Mouse (Mus musculus) heart, adult 2 months (tissue): ENCODE measurements around the gene Plcb4. TPM values are rescaled to one million over a fixed set of nuclear protein-coding genes. Genes with fewer than 3 reads are reported as not detected.
A peak's percentile ranks its signal among the peaks of the same experiment; 100 is the strongest.

Experiments used
- DNase-seq, 2 experiments: peaks; one replicate each; pipeline ENCODE4 v3.0.0; 2021
- H3K27ac ChIP-seq: fragments of 200-600 bp; 2 replicates; pipeline ENCODE4 v1.8.1; 2022
- H3K27me3 ChIP-seq: fragments of 200-500 bp; 2 replicates; pipeline ENCODE4 v1.6.1; 2012; ENCODE audit warnings: mild to moderate bottlenecking, low read length, inconsistent platforms, mixed read lengths; ENCODE audit not compliant: control insufficient read depth, insufficient read depth
- H3K36me3 ChIP-seq: fragments of 200-500 bp; 2 replicates; pipeline ENCODE4 v1.6.1; 2012; ENCODE audit warnings: low read length, inconsistent platforms; ENCODE audit not compliant: control insufficient read depth, insufficient read depth
- H3K4me1 ChIP-seq: fragments of 200-500 bp; 2 replicates; pipeline ENCODE4 v1.6.1; 2011; ENCODE audit warnings: low read length; ENCODE audit not compliant: control insufficient read depth, insufficient read depth
- H3K4me3 ChIP-seq: fragments of 200-600 bp; 2 replicates; pipeline ENCODE4 v1.8.1; 2022
- H3K79me2 ChIP-seq: fragments of 200-500 bp; replicated peaks from 2 replicates; pipeline ENCODE4 v1.6.1; 2012; ENCODE audit warnings: mild to moderate bottlenecking, inconsistent platforms, low read length, moderate library complexity, mixed read lengths; ENCODE audit not compliant: control insufficient read depth, insufficient read depth
- H3K9ac ChIP-seq: fragments of 200-500 bp; 2 replicates; pipeline ENCODE4 v1.6.1; 2012; ENCODE audit warnings: low read depth, mild to moderate bottlenecking, control low read depth, inconsistent platforms, low read length, mixed read lengths
- CTCF ChIP-seq: fragments of 200-600 bp; IDR thresholded peaks from 2 replicates; pipeline ENCODE4 v1.8.1; 2022; ENCODE audit warnings: antibody characterized with exemption, mild to moderate bottlenecking, moderate library complexity
- EP300 ChIP-seq: fragments of 200-500 bp; IDR thresholded peaks from 2 replicates; pipeline ENCODE4 v1.6.1; 2011; ENCODE audit warnings: low read depth, low read length, control low read depth; ENCODE audit not compliant: insufficient read depth
- POLR2A ChIP-seq: fragments of 200-500 bp; IDR thresholded peaks from 2 replicates; pipeline ENCODE4 v1.6.1; 2011; ENCODE audit warnings: mild to moderate bottlenecking, low read depth, low read length, control low read depth; ENCODE audit not compliant: insufficient read depth
- WGBS: fragments of 180-500 bp; shearing (Covaris S2); methylation state at CpG from one replicate; pipeline ENCODE4 v1.1.7; 2018; 5-methylcytosine and 5-hydroxymethylcytosine counted together
- intact Hi-C: fragments of 180-260 bp; cut with DNase I; formaldehyde crosslinking; loops from one replicate; pipeline ENCODE4 v1.15.1; 2025
- polyA plus RNA-seq: library from polyadenylated mRNA; depleted of rRNA; stranded (reverse); fragments of >200 nt; gene quantifications from 2 replicates; pipeline ENCODE4 v1.2.3, GENCODE M21; 2012
- total RNA-seq, 2 experiments: library from RNA; stranded (reverse); gene quantifications; 2 replicates each; pipeline ENCODE4 v1.2.3; 2021

Gene Plcb4
- total and polyA plus RNA-seq, 3 experiments, result 23.1 to 60.2 (median 55.0) TPM

- Histone ChIP-seq H3K79me2 (no peaks in the 10 kb centered on the region), H3K27ac (no peak overlapping the region), H3K4me3 (no peak overlapping the region), H3K36me3 (peaks cover 7% of the 10 kb centered on the region), H3K4me1 (peaks cover 3% of the 10 kb centered on the region), H3K9ac (no peak overlapping the region), H3K27me3 (no peaks in the 10 kb centered on the region)
- WGBS, result 53% methylated on average over 6 of the region's 6 CpGs
- intact Hi-C loops, result no loop called here
- DNase-seq, result no peak
- TF ChIP-seq CTCF, result no peak
- TF ChIP-seq POLR2A, result no peak
- no peak for TF ChIP-seq EP300
These were observed 277.6 kb downstream of the Plcb4 start for GRCm38 (mm10) chr2:135936376-135936775.

- Histone ChIP-seq H3K27me3 (no peaks in the 10 kb centered on the region), H3K4me3 (no peak overlapping the region), H3K79me2 (no peaks in the 10 kb centered on the region), H3K27ac (no peak overlapping the region), H3K4me1 (peaks cover 3% of the 10 kb centered on the region), H3K36me3 (peaks cover 7% of the 10 kb centered on the region), H3K9ac (no peak overlapping the region)
- TF ChIP-seq POLR2A (no peak), EP300 (no peak), CTCF (no peak)
- intact Hi-C loops, result no loop called here
- no peak for DNase-seq
- 87% methylated on average over 6 of the region's 6 CpGs for WGBS
These were observed 278.8 kb downstream of the Plcb4 start for GRCm38 (mm10) chr2:135937646-135938045.

GRCm38 (mm10) chr2:135939933-135940332 is 281.1 kb downstream of the Plcb4 start:
- no peak overlapping the region for H3K27ac ChIP-seq
- H3K4me1 ChIP-seq, result peaks cover 3% of the 10 kb centered on the region
- 74% methylated on average over 9 of the region's 9 CpGs for WGBS
- intact Hi-C loops, result no loop called here
- no peaks in the 10 kb centered on the region for H3K79me2 ChIP-seq
- no peak overlapping the region for H3K4me3 ChIP-seq
- H3K9ac ChIP-seq, result no peak overlapping the region
- DNase-seq, result no peak
- TF ChIP-seq POLR2A, result no peak
- no peak for TF ChIP-seq EP300
- no peak for TF ChIP-seq CTCF
- H3K36me3 ChIP-seq, result peaks cover 7% of the 10 kb centered on the region
- no peaks in the 10 kb centered on the region for H3K27me3 ChIP-seq

GRCm38 (mm10) chr2:135947839-135948238 is 289.0 kb downstream of the Plcb4 start:
- Histone ChIP-seq H3K27ac (no peak overlapping the region), H3K4me3 (no peak overlapping the region), H3K79me2 (no peaks in the 10 kb centered on the region), H3K36me3 (no peaks in the 10 kb centered on the region; the same call in 1 of the 2 replicates), H3K4me1 (no peaks in the 10 kb centered on the region), H3K27me3 (no peaks in the 10 kb centered on the region), H3K9ac (no peak overlapping the region)
- no peak for TF ChIP-seq POLR2A
- TF ChIP-seq CTCF, result peak; percentile 64
- DNase-seq, result no peak
- intact Hi-C loops, result no loop called here
- WGBS, result 76% methylated on average over 1 of the region's 1 CpGs

DNA sequence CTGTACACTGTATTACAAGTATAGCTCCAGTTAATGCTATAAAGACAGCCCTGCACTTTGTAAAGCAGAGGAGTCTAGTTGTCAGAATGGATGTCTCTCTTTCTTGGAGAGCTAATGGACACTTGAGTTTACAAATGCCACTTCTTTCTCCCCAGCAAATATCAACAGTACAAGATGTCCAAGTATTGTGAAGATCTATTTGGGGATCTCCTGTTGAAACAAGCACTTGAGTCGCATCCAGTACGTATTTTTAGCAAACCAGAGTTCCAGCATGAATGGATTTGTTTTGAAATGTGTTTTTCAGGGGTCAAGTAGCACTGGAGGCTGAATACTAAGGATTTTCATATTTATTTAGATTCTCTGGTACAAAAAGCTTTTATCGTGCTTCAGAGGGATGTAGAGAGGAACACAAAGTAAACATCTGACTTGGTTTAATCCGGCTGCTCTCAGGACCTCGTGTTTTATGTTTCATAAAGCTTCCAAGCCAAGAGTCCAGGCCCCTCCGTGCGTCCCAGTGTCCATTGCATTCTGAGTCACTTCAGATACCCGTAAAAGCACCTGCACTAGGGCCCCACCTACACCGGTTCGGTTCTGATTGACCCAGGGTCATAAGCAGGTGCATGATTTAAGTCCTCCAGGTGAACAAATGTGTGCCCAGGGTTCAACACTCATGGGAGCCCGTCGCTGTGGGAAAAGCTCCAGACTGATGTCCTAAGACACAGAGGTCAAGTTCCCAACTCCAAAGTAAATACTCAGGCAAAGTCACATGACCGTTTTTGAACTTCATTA is 296.1 kb downstream of the Plcb4 start:
- H3K36me3 ChIP-seq, result no peaks in the 10 kb centered on the region; the same call in 1 of the 2 replicates
- WGBS, result 75% methylated on average over 13 of the region's 13 CpGs
- intact Hi-C loops, result no loop called here

DNA sequence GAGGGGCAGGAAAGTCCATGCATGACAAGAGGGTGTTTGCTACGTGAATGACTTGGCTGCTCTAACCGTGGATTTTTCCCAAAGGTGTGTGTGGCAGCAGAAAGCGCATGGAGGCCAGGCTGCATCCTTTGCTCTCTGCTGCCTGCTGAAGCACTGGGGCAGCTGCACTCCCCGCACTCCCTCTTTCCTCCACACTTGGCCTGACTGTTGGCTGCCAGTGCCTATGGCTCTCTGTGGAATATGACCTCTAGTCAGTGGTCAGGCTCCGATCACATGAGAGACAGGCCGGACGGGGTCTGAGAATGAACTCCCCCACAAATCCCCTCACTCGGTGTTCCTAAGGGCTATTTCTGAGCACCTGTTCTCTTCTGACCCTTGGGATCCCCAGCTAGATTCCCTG is 297.0 kb downstream of the Plcb4 start:
- Histone ChIP-seq H3K27me3 (no peaks in the 10 kb centered on the region), H3K4me3 (no peak overlapping the region), H3K4me1 (no peaks in the 10 kb centered on the region), H3K27ac (no peak overlapping the region), H3K79me2 (no peaks in the 10 kb centered on the region), H3K36me3 (no peaks in the 10 kb centered on the region; the same call in 1 of the 2 replicates), H3K9ac (no peak overlapping the region)
- intact Hi-C loops, result loop anchor here (2.0 kb wide), 2 partner anchors 517 to 567 kb away; no protein-coding TSS in a partner anchor
- TF ChIP-seq EP300 (no peak), CTCF (no peak), POLR2A (no peak)
- DNase-seq, result no peak
- whole genome bisulfite sequencing, result 88% methylated on average over 8 of the region's 8 CpGs

More for the DNA sequence above, 296.1 kb downstream of the Plcb4 start:
- no peaks in the 10 kb centered on the region for H3K4me1 ChIP-seq
- H3K27me3 ChIP-seq, result no peaks in the 10 kb centered on the region
- no peak for DNase-seq
- H3K27ac ChIP-seq, result peak overlapping the region; percentile 37
- no peak for TF ChIP-seq EP300
- no peak overlapping the region for H3K4me3 ChIP-seq
- no peak overlapping the region for H3K9ac ChIP-seq
- no peaks in the 10 kb centered on the region for H3K79me2 ChIP-seq
